Mouse (Mus musculus) hindbrain, embryonic 13.5 days (tissue): ENCODE data around the gene Mup8. TPM values are rescaled to one million over a fixed set of nuclear protein-coding genes. Genes with fewer than 3 reads are reported as not detected.
"Not testable (repeated sequence)": the region's sequence is repeated elsewhere in the genome, so short reads cannot be mapped to it uniquely, and the experiment has no call there.

Source experiments
- ATAC-seq: fragments of 200-750 bp; cut with Nextera tagmentation; 2 replicates; pipeline ENCODE4 v1.8.0; 2017; ENCODE audit warnings: moderate TSS enrichment; ENCODE audit not compliant: low FRiP score
- H3K27ac ChIP-seq: fragments of 300-500 bp; sonication (generic); 2 replicates; pipeline ENCODE4 v1.5.1; 2015; ENCODE audit warnings: inconsistent platforms, mild to moderate bottlenecking, moderate library complexity
- H3K27me3 ChIP-seq: fragments of 300-500 bp; sonication (generic); 2 replicates; pipeline ENCODE4 v1.6.1; 2015; ENCODE audit warnings: mild to moderate bottlenecking, inconsistent platforms
- H3K36me3 ChIP-seq: fragments of 300-500 bp; sonication (generic); 2 replicates; pipeline ENCODE4 v1.6.1; 2015; ENCODE audit warnings: mild to moderate bottlenecking, inconsistent platforms
- H3K4me1 ChIP-seq: fragments of 300-500 bp; sonication (generic); replicated peaks from 2 replicates; pipeline ENCODE4 v1.6.1; 2015; ENCODE audit warnings: inconsistent platforms
- H3K4me2 ChIP-seq: fragments of 300-500 bp; sonication (generic); 2 replicates; pipeline ENCODE4 v1.6.1; 2015; ENCODE audit warnings: inconsistent platforms, mild to moderate bottlenecking, moderate library complexity
- H3K4me3 ChIP-seq: fragments of 300-500 bp; sonication (generic); 2 replicates; pipeline ENCODE4 v1.5.1; 2015; ENCODE audit warnings: mild to moderate bottlenecking, inconsistent platforms
- H3K9ac ChIP-seq: fragments of 300-500 bp; sonication (generic); 2 replicates; pipeline ENCODE4 v1.6.1; 2015; ENCODE audit warnings: mild to moderate bottlenecking, inconsistent platforms
- H3K9me3 ChIP-seq: fragments of 300-500 bp; sonication (generic); 2 replicates; pipeline ENCODE4 v1.6.1; 2016; ENCODE audit warnings: inconsistent platforms
- WGBS: fragments of 180-500 bp; shearing (Covaris S2); methylation state at CpG from one replicate; pipeline ENCODE4 v1.1.7; 2015; 5-methylcytosine and 5-hydroxymethylcytosine counted together
- polyA plus RNA-seq: library from polyadenylated mRNA; unstranded; fragments of >200 nt; fragmentation: Nextera tagmentation; extraction: Ambion mirVana; gene quantifications from 2 replicates; pipeline ENCODE4 v1.2.1, GENCODE M21; 2015

Mup8 gene
- not detected in 2 replicates for polyA plus RNA-seq

GRCm38 (mm10) chr4:60222499-60222898, at the start of gene Mup8:
TSS of gene Mup8 (minus strand) at chr4:60222599.
- H3K27me3 ChIP-seq, H3K27ac ChIP-seq, H3K9ac ChIP-seq, H3K4me2 ChIP-seq, H3K36me3 ChIP-seq, ATAC-seq, H3K9me3 ChIP-seq, H3K4me3 ChIP-seq, H3K4me1 ChIP-seq: not testable (repeated sequence)
- 92% methylated on average over 3 of the region's 3 CpGs for WGBS

DNA sequence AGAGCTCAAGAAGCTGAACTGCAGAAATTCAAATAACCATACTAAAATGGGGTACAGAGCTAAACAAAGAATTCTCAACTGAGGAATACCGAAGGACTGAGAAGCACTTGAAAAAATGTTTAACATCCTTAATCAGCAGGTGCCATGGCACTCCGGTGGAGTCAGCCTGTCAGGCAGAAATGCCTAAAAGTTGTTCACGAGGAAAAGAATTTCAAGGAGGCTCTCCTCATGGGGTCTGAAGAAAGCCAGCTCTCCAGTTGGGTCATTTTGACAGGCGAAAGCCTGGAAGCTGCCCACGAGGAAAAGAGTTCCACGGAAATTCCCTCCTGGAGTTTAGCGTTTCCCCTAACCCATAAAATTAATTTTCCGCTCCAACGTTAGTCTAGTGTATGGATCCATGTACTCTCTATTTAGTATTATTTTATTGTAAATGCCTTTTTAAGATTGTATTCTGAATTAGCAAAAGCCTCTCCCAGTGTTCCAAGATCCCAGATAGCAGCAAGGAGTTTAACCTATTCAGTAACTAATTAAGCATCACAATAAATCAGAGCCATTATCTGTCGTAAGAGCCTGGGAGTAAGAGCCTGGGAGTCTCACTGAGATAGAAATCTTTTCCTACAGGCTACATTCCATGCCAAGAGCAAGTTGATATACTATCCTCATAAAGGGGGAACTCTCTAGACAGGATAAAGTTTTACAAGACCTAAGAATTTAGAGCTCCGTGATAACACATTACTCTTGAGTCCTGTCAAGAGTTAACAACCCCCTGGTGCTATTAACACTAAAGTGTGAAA, 43.8 kb upstream of the Mup8 start:
- not testable (repeated sequence) for H3K9ac ChIP-seq, H3K27me3 ChIP-seq, H3K9me3 ChIP-seq, H3K27ac ChIP-seq, H3K4me3 ChIP-seq, H3K4me1 ChIP-seq, H3K4me2 ChIP-seq, H3K36me3 ChIP-seq, ATAC-seq
- 71% methylated on average over 11 of the region's 11 CpGs for WGBS

DNA sequence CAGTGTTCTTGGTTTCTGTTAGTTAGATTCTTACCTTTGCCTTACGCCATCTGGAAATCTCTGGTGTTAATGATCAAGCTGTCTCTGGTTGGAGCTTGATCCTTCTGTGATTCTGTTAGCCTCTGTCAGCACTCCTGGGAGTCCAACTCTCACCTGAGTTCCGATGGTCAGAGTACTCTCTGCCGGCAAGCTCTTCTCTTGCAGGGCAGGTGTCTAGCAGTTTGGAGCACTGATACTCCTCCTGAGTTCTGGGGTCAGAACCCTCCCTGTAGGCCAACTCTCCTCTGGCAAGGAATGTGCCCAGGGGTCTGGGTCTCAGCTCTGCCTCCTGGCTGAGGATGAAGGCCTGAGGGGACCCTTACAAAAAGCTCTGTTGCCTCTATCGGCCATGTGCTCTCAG, 40.3 kb upstream of the Mup8 start:
- H3K4me2 ChIP-seq, H3K27me3 ChIP-seq, H3K4me3 ChIP-seq, H3K36me3 ChIP-seq, H3K9ac ChIP-seq, H3K27ac ChIP-seq, H3K9me3 ChIP-seq, H3K4me1 ChIP-seq, ATAC-seq: not testable (repeated sequence)
- 97% methylated on average over 3 of the region's 4 CpGs for whole genome bisulfite sequencing

Other genes with a start within 250 kb of the Mup8 start
- not detected in 2 replicates for gene Mup7, start 152.1 kb downstream of the Mup8 start, polyA plus RNA-seq
- gene Mup2, start 68.3 kb downstream of the Mup8 start, polyA plus RNA-seq: not detected in 2 replicates
- gene Mup9, start 199.4 kb upstream of the Mup8 start, polyA plus RNA-seq: not detected in 2 replicates